Mouse (Mus musculus) heart, postnatal 0 days (tissue): ENCODE measurements at regions not wholly inside any gene's neighbourhood (a gene's known extent, or its start where the extent isn't known, plus 50 kb on each side); places are given as distances from the start of the nearest gene placed in this dataset.

Source experiments
- CTCF ChIP-seq: IDR thresholded peaks from 2 replicates; pipeline ENCODE4 v1.5.1; 2016; ENCODE audit warnings: antibody characterized with exemption, control low read depth, low read depth
- EP300 ChIP-seq: IDR thresholded peaks from 2 replicates; pipeline ENCODE4 v1.6.1; 2016; ENCODE audit warnings: antibody characterized with exemption, low read depth

DNA sequence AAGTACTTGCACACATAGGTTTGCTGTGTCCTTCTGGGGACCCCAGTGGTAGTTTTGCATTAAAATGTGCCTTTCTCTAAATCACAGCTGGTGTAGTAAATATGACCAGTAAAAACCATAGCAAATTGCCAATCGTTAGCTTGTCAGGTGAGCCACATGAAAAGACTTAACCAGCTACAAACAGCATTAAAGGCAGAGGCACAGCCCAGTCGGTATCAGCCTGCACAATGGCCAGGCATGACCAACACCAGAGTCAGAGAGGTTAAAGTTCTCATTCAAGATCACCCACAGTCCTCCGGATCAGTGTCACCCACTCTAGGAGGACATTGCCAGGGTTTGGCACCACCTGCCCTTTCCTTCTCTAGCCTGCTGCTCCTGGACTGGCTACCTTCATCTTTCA, 58.5 kb upstream of the Stx16 start:
- TF ChIP-seq CTCF: no peak
- TF ChIP-seq EP300: no peak
